Mouse (Mus musculus): ENCODE measurements around the gene Zbtb16. TPM values are rescaled to one million over a fixed set of nuclear protein-coding genes. Genes with fewer than 3 reads are reported as not detected.

Gene Zbtb16
- polyA plus RNA-seq, 1 experiment from 2014 or later = 0.28 TPM

- peak; percentile 96 for DNase-seq (ENCODE audit: low spot score)
- H3K27me3 ChIP-seq (ENCODE audit: insufficient read depth, low read length) = no peaks in the 10 kb centered on the region
- peak overlapping the region; percentile 27 for H3K4me2 ChIP-seq (ENCODE audit: low read length)
- peaks cover 59% of the 10 kb centered on the region for H3K4me1 ChIP-seq (replicated peaks; ENCODE audit: insufficient read depth, low read length)
- H3K4me3 ChIP-seq (replicated peaks; ENCODE audit: low read depth, low read length) = no peak overlapping the region
- peak overlapping the region; percentile 79 for H3K27ac ChIP-seq
- peak; percentile 74 for ATAC-seq (replicated peaks; ENCODE audit: low FRiP score, low read depth)
- peak overlapping the region; percentile 23; the same call in 1 of the 2 replicates for H3K9ac ChIP-seq (ENCODE audit: low read depth, low read length)
- no peaks in the 10 kb centered on the region for H3K9me3 ChIP-seq (replicated peaks; ENCODE audit: low read length)
- WGBS = 21% methylated on average over 13 of the region's 13 CpGs
- no peak for TF ChIP-seq CTCF (IDR thresholded peaks at IDR 0.05; ENCODE audit: low read depth)
- H3K36me3 ChIP-seq (ENCODE audit: insufficient read depth, low read length) = no peaks in the 10 kb centered on the region
These were observed 98.7 kb downstream of the Zbtb16 start for GRCm38 (mm10) chr9:48737210-48737850.

- H3K27ac ChIP-seq = peak overlapping the region; percentile 79
- no peak for TF ChIP-seq CTCF (IDR thresholded peaks at IDR 0.05; ENCODE audit: low read depth)
- ATAC-seq (replicated peaks; ENCODE audit: low FRiP score, low read depth) = no peak
- H3K9me3 ChIP-seq (replicated peaks; ENCODE audit: low read length) = no peaks in the 10 kb centered on the region
- peak overlapping the region; percentile 27 for H3K4me2 ChIP-seq (ENCODE audit: low read length)
- 40% methylated on average over 10 of the region's 10 CpGs for WGBS
- peak overlapping the region; percentile 23; the same call in 1 of the 2 replicates for H3K9ac ChIP-seq (ENCODE audit: low read depth, low read length)
- H3K27me3 ChIP-seq (ENCODE audit: insufficient read depth, low read length) = no peaks in the 10 kb centered on the region
- DNase-seq (ENCODE audit: low spot score) = peak; percentile 66
- H3K4me3 ChIP-seq (replicated peaks; ENCODE audit: low read depth, low read length) = no peak overlapping the region
- no peaks in the 10 kb centered on the region for H3K36me3 ChIP-seq (ENCODE audit: insufficient read depth, low read length)
- H3K4me1 ChIP-seq (replicated peaks; ENCODE audit: insufficient read depth, low read length) = peaks cover 59% of the 10 kb centered on the region
These were observed 99.4 kb downstream of the Zbtb16 start for GRCm38 (mm10) chr9:48736361-48737209.

GRCm38 (mm10) chr9:48735466-48736312 lies 100.3 kb downstream of the Zbtb16 start:
- Histone ChIP-seq H3K9me3 (replicated peaks; ENCODE audit: low read length) (no peaks in the 10 kb centered on the region), H3K36me3 (ENCODE audit: insufficient read depth, low read length) (no peaks in the 10 kb centered on the region), H3K4me1 (replicated peaks; ENCODE audit: insufficient read depth, low read length) (peaks cover 51% of the 10 kb centered on the region), H3K27ac (no peak overlapping the region), H3K9ac (ENCODE audit: low read depth, low read length) (no peak overlapping the region), H3K4me2 (ENCODE audit: low read length) (no peak overlapping the region), H3K4me3 (replicated peaks; ENCODE audit: low read depth, low read length) (no peak overlapping the region), H3K27me3 (ENCODE audit: insufficient read depth, low read length) (no peaks in the 10 kb centered on the region)
- no peak for ATAC-seq (replicated peaks; ENCODE audit: low FRiP score, low read depth)
- WGBS = 59% methylated on average over 12 of the region's 12 CpGs
- no peak for DNase-seq (ENCODE audit: low spot score)
- TF ChIP-seq CTCF (IDR thresholded peaks at IDR 0.05; ENCODE audit: low read depth) = peak; percentile 34; the same call in 1 of the 2 replicates

- Histone ChIP-seq H3K4me3 (replicated peaks; ENCODE audit: low read depth, low read length) (no peak overlapping the region), H3K36me3 (ENCODE audit: insufficient read depth, low read length) (no peaks in the 10 kb centered on the region), H3K9me3 (replicated peaks; ENCODE audit: low read length) (no peaks in the 10 kb centered on the region), H3K4me1 (replicated peaks; ENCODE audit: insufficient read depth, low read length) (peaks cover 44% of the 10 kb centered on the region), H3K4me2 (ENCODE audit: low read length) (no peak overlapping the region), H3K27me3 (ENCODE audit: insufficient read depth, low read length) (no peaks in the 10 kb centered on the region), H3K9ac (ENCODE audit: low read depth, low read length) (no peak overlapping the region), H3K27ac (0 out of 2 replicates have a peak overlapping the region, but pooled peaks have one; percentile 36)
- ATAC-seq (replicated peaks; ENCODE audit: low FRiP score, low read depth) (no peak), DNase-seq (ENCODE audit: low spot score) (no peak)
- TF ChIP-seq CTCF (IDR thresholded peaks at IDR 0.05; ENCODE audit: low read depth) = no peak
- WGBS = 74% methylated on average over 12 of the region's 12 CpGs
These were observed 101.1 kb downstream of the Zbtb16 start for GRCm38 (mm10) chr9:48734725-48735465.

GRCm38 (mm10) chr9:48733817-48734544 lies 102.0 kb downstream of the Zbtb16 start:
- Histone ChIP-seq H3K4me2 (ENCODE audit: low read length) (peak overlapping the region; percentile 18; the same call in 1 of the 2 replicates), H3K27me3 (ENCODE audit: insufficient read depth, low read length) (no peaks in the 10 kb centered on the region), H3K9me3 (replicated peaks; ENCODE audit: low read length) (no peaks in the 10 kb centered on the region), H3K4me1 (replicated peaks; ENCODE audit: insufficient read depth, low read length) (peaks cover 41% of the 10 kb centered on the region), H3K4me3 (replicated peaks; ENCODE audit: low read depth, low read length) (no peak overlapping the region), H3K36me3 (ENCODE audit: insufficient read depth, low read length) (no peaks in the 10 kb centered on the region), H3K9ac (ENCODE audit: low read depth, low read length) (no peak overlapping the region), H3K27ac (0 out of 2 replicates have a peak overlapping the region, but pooled peaks have one; percentile 36)
- ATAC-seq (replicated peaks; ENCODE audit: low FRiP score, low read depth) = no peak
- WGBS = 32% methylated on average over 13 of the region's 13 CpGs
- TF ChIP-seq CTCF (IDR thresholded peaks at IDR 0.05; ENCODE audit: low read depth) = no peak
- peak; percentile 74 for DNase-seq (ENCODE audit: low spot score)

All from kidney, postnatal 0 days (tissue).